Mouse (Mus musculus): ENCODE results near the gene Gmeb1. TPM values are rescaled to one million over a fixed set of nuclear protein-coding genes. Genes with fewer than 3 reads are reported as not detected.

Gmeb1 gene
- polyA plus RNA-seq, 1 experiment from 2014 or later, result 36.7 TPM

- Histone ChIP-seq H3K4me1 (replicated peaks; ENCODE audit: control insufficient read depth, insufficient read depth, low read length) (peaks cover 20% of the 10 kb centered on the region), H3K9me3 (ENCODE audit: control insufficient read depth, low read length) (no peaks in the 10 kb centered on the region), H3K9ac (ENCODE audit: low read length) (no peak overlapping the region; the same call in 1 of the 2 replicates), H3K4me3 (ENCODE audit: low read length) (peak overlapping the region; percentile 91), H3K4me2 (ENCODE audit: low read depth, low read length) (peak overlapping the region; percentile 77), H3K27ac (ENCODE audit: low read length) (peak overlapping the region; percentile 96), H3K36me3 (ENCODE audit: control insufficient read depth, insufficient read depth, low read length) (no peaks in the 10 kb centered on the region), H3K27me3 (ENCODE audit: control insufficient read depth, insufficient read depth, low read depth, low read length) (no peaks in the 10 kb centered on the region)
- 66% methylated on average over 5 of the region's 5 CpGs for WGBS
- ATAC-seq (ENCODE audit: low read depth), result no peak
Observed at GRCm38 (mm10) chr4:132262358-132262616, 885 bp upstream of the Gmeb1 start.

GRCm38 (mm10) chr4:132260404-132261379 lies 710 bp downstream of the Gmeb1 start:
- peak overlapping the region; percentile 98 for H3K9ac ChIP-seq (ENCODE audit: low read length)
- peaks cover 20% of the 10 kb centered on the region for H3K4me1 ChIP-seq (replicated peaks; ENCODE audit: control insufficient read depth, insufficient read depth, low read length)
- under 1% methylated on average over 56 of the region's 64 CpGs for WGBS
- peak; percentile 91 for ATAC-seq (ENCODE audit: low read depth)
- H3K27me3 ChIP-seq (ENCODE audit: control insufficient read depth, insufficient read depth, low read depth, low read length), result no peaks in the 10 kb centered on the region
- H3K27ac ChIP-seq (ENCODE audit: low read length), result peak overlapping the region; percentile 96
- H3K9me3 ChIP-seq (ENCODE audit: control insufficient read depth, low read length), result no peaks in the 10 kb centered on the region
- H3K4me2 ChIP-seq (ENCODE audit: low read depth, low read length), result peak overlapping the region; percentile 88
- H3K36me3 ChIP-seq (ENCODE audit: control insufficient read depth, insufficient read depth, low read length), result no peaks in the 10 kb centered on the region
- peak overlapping the region; percentile 91 for H3K4me3 ChIP-seq (ENCODE audit: low read length)

- H3K36me3 ChIP-seq (ENCODE audit: control insufficient read depth, insufficient read depth, low read length), result no peaks in the 10 kb centered on the region
- no peak for ATAC-seq (ENCODE audit: low read depth)
- 72% methylated on average over 4 of the region's 4 CpGs for WGBS
- no peak overlapping the region; the same call in 1 of the 2 replicates for H3K4me3 ChIP-seq (ENCODE audit: low read length)
- no peaks in the 10 kb centered on the region for H3K27me3 ChIP-seq (ENCODE audit: control insufficient read depth, insufficient read depth, low read depth, low read length)
- peak overlapping the region; percentile 88 for H3K4me2 ChIP-seq (ENCODE audit: low read depth, low read length)
- no peak overlapping the region for H3K27ac ChIP-seq (ENCODE audit: low read length)
- H3K4me1 ChIP-seq (replicated peaks; ENCODE audit: control insufficient read depth, insufficient read depth, low read length), result peaks cover 20% of the 10 kb centered on the region
- no peaks in the 10 kb centered on the region for H3K9me3 ChIP-seq (ENCODE audit: control insufficient read depth, low read length)
- no peak overlapping the region; the same call in 1 of the 2 replicates for H3K9ac ChIP-seq (ENCODE audit: low read length)
Observed at GRCm38 (mm10) chr4:132259248-132259647, 2.2 kb downstream of the Gmeb1 start.

GRCm38 (mm10) chr4:132256384-132256783 lies 5.0 kb downstream of the Gmeb1 start:
- Histone ChIP-seq H3K9me3 (ENCODE audit: control insufficient read depth, low read length) (no peaks in the 10 kb centered on the region), H3K4me2 (ENCODE audit: low read depth, low read length) (no peak overlapping the region), H3K27me3 (ENCODE audit: control insufficient read depth, insufficient read depth, low read depth, low read length) (no peaks in the 10 kb centered on the region), H3K27ac (ENCODE audit: low read length) (0 out of 2 replicates have a peak overlapping the region, but pooled peaks have one; percentile 8), H3K4me3 (ENCODE audit: low read length) (no peak overlapping the region), H3K36me3 (ENCODE audit: control insufficient read depth, insufficient read depth, low read length) (no peaks in the 10 kb centered on the region), H3K4me1 (replicated peaks; ENCODE audit: control insufficient read depth, insufficient read depth, low read length) (peaks cover 13% of the 10 kb centered on the region), H3K9ac (ENCODE audit: low read length) (no peak overlapping the region)
- WGBS, result 89% methylated on average over 3 of the region's 3 CpGs
- no peak for ATAC-seq (ENCODE audit: low read depth)

GRCm38 (mm10) chr4:132254986-132255385 lies 6.4 kb downstream of the Gmeb1 start:
- Histone ChIP-seq H3K27ac (ENCODE audit: low read length) (no peak overlapping the region), H3K9ac (ENCODE audit: low read length) (no peak overlapping the region), H3K27me3 (ENCODE audit: control insufficient read depth, insufficient read depth, low read depth, low read length) (no peaks in the 10 kb centered on the region), H3K36me3 (ENCODE audit: control insufficient read depth, insufficient read depth, low read length) (peaks cover 8% of the 10 kb centered on the region), H3K4me3 (ENCODE audit: low read length) (no peak overlapping the region), H3K4me2 (ENCODE audit: low read depth, low read length) (no peak overlapping the region), H3K4me1 (replicated peaks; ENCODE audit: control insufficient read depth, insufficient read depth, low read length) (peaks cover 9% of the 10 kb centered on the region), H3K9me3 (ENCODE audit: control insufficient read depth, low read length) (no peaks in the 10 kb centered on the region)
- WGBS, result 76% methylated on average over 3 of the region's 3 CpGs
- ATAC-seq (ENCODE audit: low read depth), result no peak

- peaks cover 13% of the 10 kb centered on the region for H3K36me3 ChIP-seq (ENCODE audit: control insufficient read depth, insufficient read depth, low read length)
- ATAC-seq (ENCODE audit: low read depth), result no peak
- H3K27me3 ChIP-seq (ENCODE audit: control insufficient read depth, insufficient read depth, low read depth, low read length), result no peaks in the 10 kb centered on the region
- 56% methylated on average over 2 of the region's 2 CpGs for WGBS
- H3K4me1 ChIP-seq (replicated peaks; ENCODE audit: control insufficient read depth, insufficient read depth, low read length), result no peaks in the 10 kb centered on the region; the same call in 1 of the 2 replicates
- no peak overlapping the region for H3K9ac ChIP-seq (ENCODE audit: low read length)
- no peaks in the 10 kb centered on the region for H3K9me3 ChIP-seq (ENCODE audit: control insufficient read depth, low read length)
- no peak overlapping the region for H3K4me3 ChIP-seq (ENCODE audit: low read length)
- no peak overlapping the region; the same call in 1 of the 2 replicates for H3K27ac ChIP-seq (ENCODE audit: low read length)
- H3K4me2 ChIP-seq (ENCODE audit: low read depth, low read length), result no peak overlapping the region
Observed at GRCm38 (mm10) chr4:132253622-132254021, 7.8 kb downstream of the Gmeb1 start.

- no peak overlapping the region for H3K4me3 ChIP-seq (ENCODE audit: low read length)
- H3K27ac ChIP-seq (ENCODE audit: low read length), result peak overlapping the region; percentile 21; the same call in 1 of the 2 replicates
- no peak overlapping the region for H3K9ac ChIP-seq (ENCODE audit: low read length)
- peaks cover 13% of the 10 kb centered on the region for H3K36me3 ChIP-seq (ENCODE audit: control insufficient read depth, insufficient read depth, low read length)
- no peaks in the 10 kb centered on the region; the same call in 1 of the 2 replicates for H3K4me1 ChIP-seq (replicated peaks; ENCODE audit: control insufficient read depth, insufficient read depth, low read length)
- no peaks in the 10 kb centered on the region for H3K27me3 ChIP-seq (ENCODE audit: control insufficient read depth, insufficient read depth, low read depth, low read length)
- ATAC-seq (ENCODE audit: low read depth), result no peak
- no peaks in the 10 kb centered on the region for H3K9me3 ChIP-seq (ENCODE audit: control insufficient read depth, low read length)
- H3K4me2 ChIP-seq (ENCODE audit: low read depth, low read length), result no peak overlapping the region
- WGBS, result 75% methylated on average over 8 of the region's 8 CpGs
Observed at GRCm38 (mm10) chr4:132253128-132253527, 8.3 kb downstream of the Gmeb1 start.

GRCm38 (mm10) chr4:132251596-132251995 lies 9.8 kb downstream of the Gmeb1 start:
- WGBS, result 89% methylated on average over 9 of the region's 9 CpGs
- no peak overlapping the region for H3K4me3 ChIP-seq (ENCODE audit: low read length)
- H3K27me3 ChIP-seq (ENCODE audit: control insufficient read depth, insufficient read depth, low read depth, low read length), result no peaks in the 10 kb centered on the region
- H3K4me2 ChIP-seq (ENCODE audit: low read depth, low read length), result no peak overlapping the region
- no peaks in the 10 kb centered on the region; the same call in 1 of the 2 replicates for H3K4me1 ChIP-seq (replicated peaks; ENCODE audit: control insufficient read depth, insufficient read depth, low read length)
- ATAC-seq (ENCODE audit: low read depth), result no peak
- H3K36me3 ChIP-seq (ENCODE audit: control insufficient read depth, insufficient read depth, low read length), result peaks cover 13% of the 10 kb centered on the region
- no peaks in the 10 kb centered on the region for H3K9me3 ChIP-seq (ENCODE audit: control insufficient read depth, low read length)
- H3K9ac ChIP-seq (ENCODE audit: low read length), result no peak overlapping the region
- no peak overlapping the region for H3K27ac ChIP-seq (ENCODE audit: low read length)

- Histone ChIP-seq H3K27ac (ENCODE audit: low read length) (peak overlapping the region; percentile 69), H3K4me3 (ENCODE audit: low read length) (no peak overlapping the region), H3K9ac (ENCODE audit: low read length) (0 out of 2 replicates have a peak overlapping the region, but pooled peaks have one; percentile 15), H3K27me3 (ENCODE audit: control insufficient read depth, insufficient read depth, low read depth, low read length) (no peaks in the 10 kb centered on the region), H3K4me2 (ENCODE audit: low read depth, low read length) (no peak overlapping the region), H3K4me1 (replicated peaks; ENCODE audit: control insufficient read depth, insufficient read depth, low read length) (no peaks in the 10 kb centered on the region; the same call in 1 of the 2 replicates), H3K9me3 (ENCODE audit: control insufficient read depth, low read length) (no peaks in the 10 kb centered on the region), H3K36me3 (ENCODE audit: control insufficient read depth, insufficient read depth, low read length) (peaks cover 23% of the 10 kb centered on the region)
- peak; percentile 95 for ATAC-seq (ENCODE audit: low read depth)
- 69% methylated on average over 5 of the region's 5 CpGs for WGBS
Observed at GRCm38 (mm10) chr4:132247451-132247997, 13.9 kb downstream of the Gmeb1 start.
